Mouse (Mus musculus) embryonic facial prominence, embryonic 13.5 days (tissue): ENCODE data around the gene Theg. TPM values are rescaled to one million over a fixed set of nuclear protein-coding genes. Genes with fewer than 3 reads are reported as not detected.

Experiments
- ATAC-seq: fragments of 200-750 bp; cut with Nextera tagmentation; 2 replicates; pipeline ENCODE4 v1.8.0; 2017; ENCODE audit warnings: low read depth; ENCODE audit not compliant: insufficient number of reproducible peaks, insufficient read depth, low FRiP score, low TSS enrichment
- H3K27ac ChIP-seq: fragments of 300-500 bp; sonication (generic); 2 replicates; pipeline ENCODE4 v1.5.1; 2015; ENCODE audit warnings: moderate library complexity, mild to moderate bottlenecking, inconsistent platforms
- H3K27me3 ChIP-seq: fragments of 300-500 bp; sonication (generic); 2 replicates; pipeline ENCODE4 v1.6.1; 2015; ENCODE audit warnings: mild to moderate bottlenecking, inconsistent platforms
- H3K36me3 ChIP-seq: fragments of 300-500 bp; sonication (generic); 2 replicates; pipeline ENCODE4 v1.6.1; 2015; ENCODE audit warnings: mild to moderate bottlenecking, inconsistent platforms
- H3K4me1 ChIP-seq: fragments of 300-500 bp; sonication (generic); 2 replicates; pipeline ENCODE4 v1.6.1; 2015; ENCODE audit warnings: inconsistent platforms
- H3K4me2 ChIP-seq: fragments of 300-500 bp; sonication (generic); 2 replicates; pipeline ENCODE4 v1.6.1; 2015; ENCODE audit warnings: moderate library complexity, mild to moderate bottlenecking, inconsistent platforms
- H3K4me3 ChIP-seq: fragments of 300-500 bp; sonication (generic); 2 replicates; pipeline ENCODE4 v1.5.1; 2015; ENCODE audit warnings: mild to moderate bottlenecking, inconsistent platforms
- H3K9ac ChIP-seq: fragments of 300-500 bp; sonication (generic); 2 replicates; pipeline ENCODE4 v1.6.1; 2015; ENCODE audit warnings: mild to moderate bottlenecking, inconsistent platforms
- H3K9me3 ChIP-seq: fragments of 300-500 bp; sonication (generic); 2 replicates; pipeline ENCODE4 v1.6.1; 2016; ENCODE audit warnings: inconsistent platforms
- WGBS: fragments of 180-500 bp; shearing (Covaris S2); methylation state at CpG from one replicate; pipeline ENCODE4 v1.1.7; 2015; ENCODE audit warnings: mixed read lengths; 5-methylcytosine and 5-hydroxymethylcytosine counted together
- polyA plus RNA-seq: library from polyadenylated mRNA; unstranded; fragments of >200 nt; fragmentation: Nextera tagmentation; extraction: Ambion mirVana; gene quantifications from 2 replicates; pipeline ENCODE4 v1.2.1, GENCODE M21; 2015

The Theg gene
- polyA plus RNA-seq, 1 experiment from 2014 or later = not detected

DNA sequence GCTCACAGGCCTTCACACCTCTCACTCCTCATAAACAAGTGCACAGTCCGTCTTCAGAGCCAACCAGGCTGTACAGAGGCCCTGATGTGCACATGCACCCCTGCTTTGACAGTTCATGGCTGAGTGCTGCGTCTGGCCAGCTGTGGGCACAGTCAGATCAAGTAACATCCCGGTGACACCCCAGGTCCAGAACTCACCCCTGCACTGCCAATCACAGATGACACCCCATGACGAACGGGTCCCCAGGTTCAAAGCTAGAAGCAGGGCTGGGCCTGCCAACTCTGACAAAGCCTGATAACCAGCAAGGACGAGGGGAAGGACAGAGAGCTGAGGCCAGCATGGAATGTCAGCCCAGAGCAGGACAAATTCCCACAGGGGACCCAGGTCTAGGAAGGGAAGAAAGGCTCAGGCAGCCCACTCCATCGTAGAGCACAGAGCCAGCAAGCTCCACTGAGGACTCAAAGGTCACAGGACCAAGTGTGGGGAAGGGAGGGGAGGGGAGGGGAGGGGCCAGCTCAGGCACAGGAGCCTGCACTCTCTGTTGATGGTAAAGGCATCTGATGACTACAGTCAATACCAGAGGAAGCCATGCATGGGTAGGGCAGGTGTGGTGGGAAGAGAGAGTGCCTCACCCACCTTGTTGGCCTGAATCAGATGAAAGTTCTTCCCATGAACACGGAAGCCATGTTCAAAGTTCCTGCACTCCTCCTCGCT is 43.1 kb downstream of the Theg start:
- no peaks in the 10 kb centered on the region for H3K4me1 ChIP-seq
- H3K4me3 ChIP-seq = no peak overlapping the region
- H3K9ac ChIP-seq = no peak overlapping the region
- H3K36me3 ChIP-seq = peaks cover 100% of the 10 kb centered on the region
- WGBS = 88% methylated on average over 9 of the region's 9 CpGs
- H3K9me3 ChIP-seq = no peaks in the 10 kb centered on the region
- no peak for ATAC-seq
- no peak overlapping the region for H3K4me2 ChIP-seq
- no peak overlapping the region for H3K27ac ChIP-seq
- no peaks in the 10 kb centered on the region for H3K27me3 ChIP-seq

DNA sequence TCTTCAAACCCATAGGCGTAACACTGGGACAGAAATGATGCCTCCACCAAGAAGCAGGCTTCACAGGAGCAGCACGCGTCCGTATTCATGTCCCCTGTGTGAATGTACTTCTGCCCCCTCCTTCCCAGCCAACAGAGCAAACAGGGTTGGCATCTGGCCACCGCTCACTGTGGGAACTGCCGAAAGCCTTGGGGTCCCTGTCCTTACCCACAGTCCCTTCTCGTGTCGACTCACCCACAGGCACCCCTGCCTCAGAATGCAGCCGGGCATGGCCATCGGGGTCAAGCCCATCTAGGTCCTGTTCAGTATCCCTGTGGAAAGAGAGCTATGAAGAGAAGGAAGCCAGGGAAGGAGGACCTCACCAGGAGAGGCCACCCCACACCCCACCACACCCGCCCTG is 45.0 kb downstream of the Theg start:
- no peak overlapping the region for H3K9ac ChIP-seq
- ATAC-seq = no peak
- H3K4me3 ChIP-seq = no peak overlapping the region
- H3K4me2 ChIP-seq = no peak overlapping the region
- no peak overlapping the region for H3K27ac ChIP-seq
- no peaks in the 10 kb centered on the region for H3K27me3 ChIP-seq
- H3K4me1 ChIP-seq = no peaks in the 10 kb centered on the region
- H3K9me3 ChIP-seq = no peaks in the 10 kb centered on the region
- WGBS = 97% methylated on average over 11 of the region's 11 CpGs
- H3K36me3 ChIP-seq = peaks cover 94% of the 10 kb centered on the region

DNA sequence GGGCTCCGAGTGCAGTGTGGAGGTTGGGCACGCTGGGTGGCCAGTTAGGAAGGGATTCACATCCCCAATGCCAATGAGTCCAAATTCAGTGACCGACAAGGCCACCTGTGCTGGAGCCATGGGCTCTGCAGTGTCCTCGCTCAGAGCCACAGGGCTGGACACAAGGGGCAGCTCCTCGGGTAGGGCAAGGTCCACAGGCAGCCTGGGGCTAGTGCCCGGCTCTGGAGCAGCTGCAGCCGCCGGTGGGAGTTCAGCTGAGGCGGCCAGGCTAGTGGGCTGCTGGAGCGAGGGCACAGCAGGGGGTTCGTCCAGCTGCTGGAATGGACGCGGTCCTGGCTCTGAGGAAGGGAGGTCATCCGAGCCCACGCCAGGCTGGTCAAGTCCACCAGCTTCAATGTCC is 45.6 kb downstream of the Theg start:
- Histone ChIP-seq H3K9me3 (no peaks in the 10 kb centered on the region), H3K9ac (no peak overlapping the region), H3K27me3 (no peaks in the 10 kb centered on the region), H3K4me3 (no peak overlapping the region), H3K36me3 (peaks cover 87% of the 10 kb centered on the region), H3K27ac (no peak overlapping the region), H3K4me2 (no peak overlapping the region), H3K4me1 (no peaks in the 10 kb centered on the region)
- no peak for ATAC-seq
- WGBS = 86% methylated on average over 15 of the region's 15 CpGs

DNA sequence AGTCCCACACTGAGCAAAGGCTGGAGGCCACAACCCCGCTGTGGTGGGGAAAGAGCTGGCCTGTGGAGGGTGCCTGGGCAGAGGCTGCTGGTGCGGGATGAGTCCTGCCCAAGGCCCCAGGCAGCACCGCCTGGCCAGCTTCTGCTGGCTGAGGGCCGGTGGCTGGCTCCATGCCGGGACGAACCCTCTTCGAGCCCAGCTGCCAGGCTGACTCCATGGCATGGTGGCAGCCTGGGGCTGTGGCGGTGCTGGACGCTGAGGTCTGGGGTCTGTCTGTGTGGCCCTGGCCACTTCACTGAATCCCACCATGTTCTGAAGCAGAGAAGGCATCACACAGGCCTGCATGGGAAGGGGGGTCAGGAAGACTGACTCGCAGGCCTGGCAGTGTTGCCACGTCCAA is 46.4 kb downstream of the Theg start:
- Histone ChIP-seq H3K9me3 (no peaks in the 10 kb centered on the region), H3K4me2 (no peak overlapping the region), H3K36me3 (peaks cover 80% of the 10 kb centered on the region), H3K27me3 (no peaks in the 10 kb centered on the region), H3K27ac (no peak overlapping the region), H3K9ac (no peak overlapping the region), H3K4me3 (no peak overlapping the region), H3K4me1 (no peaks in the 10 kb centered on the region)
- no peak for ATAC-seq
- 97% methylated on average over 11 of the region's 11 CpGs for WGBS

DNA sequence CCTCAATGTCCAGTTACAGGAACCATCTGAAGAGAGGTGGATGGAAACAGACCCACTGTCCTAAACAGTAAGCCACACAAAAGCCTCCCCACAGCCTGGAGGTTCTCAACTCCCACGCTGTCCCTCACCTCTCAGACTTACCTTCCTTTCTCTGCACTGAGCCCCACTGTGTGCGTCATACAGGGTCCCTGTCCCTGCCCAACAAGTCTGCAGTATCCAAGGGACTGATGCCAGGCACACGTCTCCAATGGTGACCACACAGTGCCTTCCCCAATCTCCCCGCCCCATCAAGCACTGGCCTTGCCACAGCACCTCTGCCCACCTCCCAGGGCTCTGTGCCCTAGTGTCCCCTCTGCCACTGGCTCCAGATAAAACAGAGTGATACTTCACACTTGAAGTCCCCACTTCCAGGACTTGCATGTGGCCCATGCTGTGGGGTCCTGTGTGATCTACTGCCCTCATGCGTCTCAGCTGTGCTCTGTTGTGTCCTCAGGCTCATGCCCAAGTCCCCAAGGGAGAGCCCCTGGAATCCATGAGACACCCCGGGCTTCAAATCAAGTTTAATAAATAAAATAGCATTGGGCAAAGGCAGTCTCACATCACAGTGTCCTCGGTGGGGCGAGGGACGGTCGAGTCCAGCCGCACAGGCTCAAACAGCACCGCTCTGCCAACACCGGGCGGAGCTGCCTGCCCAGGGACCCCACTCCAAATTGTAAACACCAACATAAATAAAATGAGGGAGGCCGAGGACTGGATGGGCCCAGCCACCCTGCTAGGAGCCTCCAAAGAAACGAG is 47.2 kb downstream of the Theg start:
- 94% methylated on average over 16 of the region's 16 CpGs for WGBS
- H3K4me2 ChIP-seq = no peak overlapping the region
- H3K4me1 ChIP-seq = no peaks in the 10 kb centered on the region
- H3K4me3 ChIP-seq = no peak overlapping the region
- H3K9me3 ChIP-seq = no peaks in the 10 kb centered on the region
- no peak overlapping the region for H3K27ac ChIP-seq
- H3K27me3 ChIP-seq = no peaks in the 10 kb centered on the region
- H3K36me3 ChIP-seq = peaks cover 71% of the 10 kb centered on the region
- no peak overlapping the region for H3K9ac ChIP-seq
- no peak for ATAC-seq

DNA sequence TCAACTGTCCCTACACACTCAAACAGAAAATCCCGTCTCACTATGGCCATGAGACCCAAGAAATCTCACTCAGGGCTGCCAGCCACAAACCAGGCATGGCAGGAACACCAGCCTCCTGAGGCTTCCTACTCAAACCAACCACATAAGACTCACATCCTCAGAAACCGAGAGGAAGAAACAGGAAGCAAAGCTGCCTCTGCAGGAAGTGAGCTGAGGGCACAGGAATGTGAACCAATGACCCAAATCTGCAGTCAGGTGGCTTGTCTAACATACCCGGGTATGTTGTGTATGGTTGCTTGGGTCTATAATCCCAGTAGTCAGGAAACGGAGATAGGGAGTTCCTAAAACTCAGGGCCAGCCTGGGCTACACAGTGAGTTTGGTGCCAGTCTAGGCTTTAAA is 48.3 kb downstream of the Theg start:
- Histone ChIP-seq H3K9me3 (no peaks in the 10 kb centered on the region), H3K4me1 (peaks cover 2% of the 10 kb centered on the region; the same call in 1 of the 2 replicates), H3K27me3 (0 out of 2 replicates have a peak, but pooled peaks cover 7% of the 10 kb centered on the region), H3K4me2 (no peak overlapping the region), H3K9ac (no peak overlapping the region), H3K27ac (no peak overlapping the region), H3K4me3 (no peak overlapping the region), H3K36me3 (peaks cover 61% of the 10 kb centered on the region)
- WGBS = 64% methylated on average over 4 of the region's 4 CpGs
- ATAC-seq = no peak

DNA sequence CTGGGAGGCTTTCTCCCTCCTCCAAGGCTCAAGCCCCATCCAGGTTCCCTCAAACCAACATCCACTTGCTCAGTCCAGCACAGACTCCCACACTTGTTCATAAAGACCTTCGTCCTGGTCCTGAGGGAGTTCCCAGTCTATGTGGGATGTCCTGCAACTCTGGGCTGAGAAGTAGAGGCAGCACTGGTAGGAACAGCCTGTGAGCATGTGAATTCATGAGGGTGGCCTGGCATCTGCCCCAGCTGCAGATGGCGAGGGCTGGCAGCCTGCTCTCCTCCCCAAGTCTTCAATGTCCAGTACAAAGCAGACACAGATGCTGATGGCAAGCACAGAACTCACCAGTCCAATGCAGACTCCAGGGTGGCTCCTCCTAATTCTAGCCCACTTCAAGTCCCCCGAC is 48.8 kb downstream of the Theg start:
- Histone ChIP-seq H3K4me3 (no peak overlapping the region), H3K27ac (no peak overlapping the region), H3K9ac (no peak overlapping the region), H3K4me1 (peaks cover 6% of the 10 kb centered on the region; the same call in 1 of the 2 replicates), H3K27me3 (0 out of 2 replicates have a peak, but pooled peaks cover 7% of the 10 kb centered on the region), H3K36me3 (peaks cover 55% of the 10 kb centered on the region), H3K9me3 (no peaks in the 10 kb centered on the region), H3K4me2 (no peak overlapping the region)
- WGBS = 88% methylated on average over 3 of the region's 3 CpGs
- ATAC-seq = no peak

DNA sequence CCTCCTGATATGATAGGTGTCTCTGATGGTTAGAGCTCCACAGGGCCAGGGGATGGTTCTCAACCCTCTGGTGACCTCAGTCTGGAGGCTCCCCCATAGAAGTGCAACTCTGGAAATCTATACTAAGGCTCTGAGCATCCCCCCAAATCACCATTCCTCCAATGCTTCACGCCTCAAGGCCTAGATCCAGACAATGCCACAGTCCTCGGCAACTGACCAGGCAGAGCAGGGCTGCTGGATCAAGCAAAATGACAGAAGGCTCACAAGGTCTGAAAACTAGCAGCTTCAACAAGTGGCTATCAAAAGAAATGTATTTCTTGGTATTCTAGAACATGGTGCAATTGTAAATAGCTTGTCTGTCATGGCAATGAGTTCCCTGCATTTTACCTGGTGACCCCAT is 49.4 kb downstream of the Theg start:
- 86% methylated on average over 2 of the region's 2 CpGs for WGBS
- H3K36me3 ChIP-seq = peaks cover 50% of the 10 kb centered on the region

DNA sequence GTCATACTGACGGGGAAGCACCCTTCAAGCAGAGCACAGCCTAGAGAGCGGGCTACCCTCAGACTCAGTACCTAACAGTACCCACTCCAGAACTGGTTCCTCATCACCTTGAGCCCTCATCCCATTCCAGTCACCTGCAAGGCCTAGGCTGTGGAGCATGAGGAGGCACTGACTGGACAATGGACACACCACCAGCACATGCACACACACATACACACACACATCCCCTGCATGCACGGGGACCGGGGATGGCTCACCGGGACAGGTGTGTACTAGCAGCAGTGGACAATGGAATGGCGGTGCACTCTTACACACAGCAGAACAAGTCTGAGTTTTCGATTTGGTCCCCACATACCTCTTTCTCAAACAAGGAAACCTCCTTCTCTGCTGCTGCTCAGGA is 49.9 kb downstream of the Theg start:
- H3K9ac ChIP-seq = no peak overlapping the region
- WGBS = 95% methylated on average over 7 of the region's 7 CpGs
- no peaks in the 10 kb centered on the region for H3K9me3 ChIP-seq
- H3K27ac ChIP-seq = no peak overlapping the region
- no peak for ATAC-seq
- H3K36me3 ChIP-seq = peaks cover 45% of the 10 kb centered on the region
- H3K4me1 ChIP-seq = peaks cover 15% of the 10 kb centered on the region
- 0 out of 2 replicates have a peak, but pooled peaks cover 7% of the 10 kb centered on the region for H3K27me3 ChIP-seq
- no peak overlapping the region for H3K4me2 ChIP-seq
- no peak overlapping the region for H3K4me3 ChIP-seq

More for the DNA sequence above, 49.4 kb downstream of the Theg start:
- ATAC-seq = no peak
- H3K9ac ChIP-seq = no peak overlapping the region
- 0 out of 2 replicates have a peak, but pooled peaks cover 7% of the 10 kb centered on the region for H3K27me3 ChIP-seq
- H3K27ac ChIP-seq = no peak overlapping the region
- H3K4me2 ChIP-seq = no peak overlapping the region
- no peak overlapping the region for H3K4me3 ChIP-seq
- no peaks in the 10 kb centered on the region for H3K9me3 ChIP-seq
- peaks cover 11% of the 10 kb centered on the region for H3K4me1 ChIP-seq

DNA sequence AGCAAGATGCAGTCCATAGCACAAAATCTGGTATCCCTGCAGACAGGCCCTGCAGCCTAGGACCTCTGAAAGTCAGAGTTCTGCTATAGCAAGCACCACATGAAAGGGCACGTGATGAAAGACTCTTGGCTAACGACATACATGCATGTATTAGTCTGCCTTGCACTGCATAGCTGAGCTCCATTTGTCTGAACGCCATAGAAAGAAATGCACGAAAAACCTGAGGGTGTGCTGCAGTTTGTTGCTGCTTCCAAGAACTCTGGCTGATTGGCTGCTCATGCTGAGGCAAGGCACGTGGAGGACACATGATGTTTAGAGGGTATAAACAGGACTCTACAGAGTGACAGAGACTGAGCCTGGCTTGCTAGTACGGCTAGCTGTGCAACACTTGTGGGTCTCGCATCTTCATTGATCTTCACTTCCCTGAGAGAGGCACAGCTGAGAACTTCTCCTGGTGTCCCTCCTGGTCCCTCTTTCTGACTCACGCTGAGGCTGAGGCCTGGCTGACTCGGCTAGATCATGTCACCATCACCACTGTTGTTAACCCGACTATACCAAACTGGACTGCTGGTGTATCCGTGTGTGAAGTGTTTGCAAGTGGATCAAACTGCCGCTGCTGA is 50.6 kb downstream of the Theg start:
- ATAC-seq = no peak
- Histone ChIP-seq H3K9me3 (no peaks in the 10 kb centered on the region), H3K27ac (no peak overlapping the region), H3K36me3 (peaks cover 38% of the 10 kb centered on the region), H3K27me3 (0 out of 2 replicates have a peak, but pooled peaks cover 7% of the 10 kb centered on the region), H3K4me3 (no peak overlapping the region), H3K4me2 (no peak overlapping the region), H3K4me1 (peaks cover 15% of the 10 kb centered on the region), H3K9ac (no peak overlapping the region)
- WGBS = 73% methylated on average over 12 of the region's 12 CpGs

DNA sequence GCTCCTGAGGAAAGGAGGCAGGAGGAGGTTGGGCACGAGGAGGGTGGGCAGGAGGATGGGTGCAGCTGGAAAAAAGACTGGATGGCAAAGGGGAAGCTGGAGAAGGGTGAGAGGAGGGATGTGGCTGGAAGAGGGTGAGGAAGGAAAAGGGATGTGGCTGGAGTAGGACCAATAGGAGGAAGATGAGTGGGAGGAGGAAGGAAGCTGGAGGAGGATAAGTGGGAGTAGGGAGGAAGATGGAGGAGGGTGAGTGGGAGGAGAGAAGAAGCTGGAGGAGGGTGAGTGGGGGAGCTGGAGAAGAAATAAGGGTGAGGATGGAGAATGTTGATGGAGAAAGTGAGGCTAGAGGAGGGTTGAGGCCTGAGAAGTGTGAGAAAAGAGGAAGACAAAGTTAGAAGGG is 51.7 kb downstream of the Theg start:
- H3K27ac ChIP-seq = no peak overlapping the region
- 60% methylated on average over 1 of the region's 1 CpGs for WGBS
- peaks cover 15% of the 10 kb centered on the region for H3K4me1 ChIP-seq
- H3K36me3 ChIP-seq = peaks cover 29% of the 10 kb centered on the region
- no peak overlapping the region for H3K4me3 ChIP-seq
- no peak overlapping the region for H3K4me2 ChIP-seq
- no peak overlapping the region for H3K9ac ChIP-seq
- no peaks in the 10 kb centered on the region for H3K9me3 ChIP-seq
- 0 out of 2 replicates have a peak, but pooled peaks cover 7% of the 10 kb centered on the region for H3K27me3 ChIP-seq
- ATAC-seq = no peak
